Mouse (Mus musculus) heart, postnatal 0 days (tissue): ENCODE results near the gene Il15.

Experiments
- CTCF ChIP-seq: IDR thresholded peaks from 2 replicates; pipeline ENCODE4 v1.5.1; 2016; ENCODE audit warnings: antibody characterized with exemption, control low read depth, low read depth
- EP300 ChIP-seq: IDR thresholded peaks from 2 replicates; pipeline ENCODE4 v1.6.1; 2016; ENCODE audit warnings: antibody characterized with exemption, low read depth

GRCm38 (mm10) chr8:82331675-82332234 lies 71.3 kb downstream of the Il15 start:
- no peak for TF ChIP-seq EP300
- no peak for TF ChIP-seq CTCF
